Mouse (Mus musculus): ENCODE data around the gene Synj2. TPM values are rescaled to one million over a fixed set of nuclear protein-coding genes. Genes with fewer than 3 reads are reported as not detected.

The Synj2 gene
- total RNA-seq, 1 experiment from 2014 or later = 8.7 TPM

- ATAC-seq (ENCODE audit: extremely low read depth, insufficient number of reproducible peaks, low FRiP score, poor library complexity, severe bottlenecking) = no peak
Observed at GRCm38 (mm10) chr17:5966706-5967105, 25.6 kb downstream of the Synj2 start.

DNA sequence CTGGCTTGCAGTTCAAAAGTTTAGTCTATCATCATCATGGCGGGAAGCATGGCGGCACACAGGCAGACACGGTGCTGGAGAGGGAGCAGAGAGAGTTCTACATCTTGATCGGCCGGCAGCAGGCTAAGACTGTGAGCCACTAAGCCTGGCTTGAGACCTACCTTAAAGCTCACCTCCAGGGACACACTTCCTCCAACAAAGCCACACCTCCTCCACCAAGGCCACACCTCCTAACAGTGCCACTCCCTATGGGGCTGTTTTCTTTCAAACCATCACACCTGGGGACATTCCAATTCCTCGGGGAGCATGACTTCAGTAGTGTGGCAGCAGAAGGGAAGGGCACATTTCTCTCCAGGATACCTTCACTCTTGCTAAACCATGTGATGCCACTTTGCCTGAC, 27.5 kb downstream of the Synj2 start:
- no peak for ATAC-seq (ENCODE audit: extremely low read depth, insufficient number of reproducible peaks, low FRiP score, poor library complexity, severe bottlenecking)

- ATAC-seq (ENCODE audit: extremely low read depth, insufficient number of reproducible peaks, low FRiP score, poor library complexity, severe bottlenecking) = no peak
Observed at GRCm38 (mm10) chr17:5969246-5969645, 28.2 kb downstream of the Synj2 start.

- ATAC-seq (ENCODE audit: extremely low read depth, insufficient number of reproducible peaks, low FRiP score, poor library complexity, severe bottlenecking) = no peak
Observed at GRCm38 (mm10) chr17:5970298-5970821, 29.3 kb downstream of the Synj2 start.

DNA sequence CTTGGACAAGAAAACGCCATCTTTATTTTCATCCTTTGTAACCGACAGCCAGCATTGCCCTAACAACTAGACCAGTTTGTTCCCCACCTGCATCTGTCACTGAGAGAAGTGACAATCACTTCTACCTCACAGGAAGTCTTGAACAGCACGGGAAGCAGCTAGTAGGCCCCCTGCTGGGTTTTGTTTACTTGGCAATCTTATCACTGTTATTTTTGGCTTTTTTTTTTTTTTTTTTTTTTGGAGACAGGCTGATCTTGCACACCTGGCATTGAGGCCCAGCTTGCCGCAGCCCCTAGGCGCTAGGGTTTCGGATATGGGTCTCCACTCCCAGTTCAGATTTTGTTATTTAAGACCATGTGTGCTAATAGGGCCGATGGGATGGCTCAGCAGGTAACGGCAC, 32.5 kb downstream of the Synj2 start:
- ATAC-seq (ENCODE audit: extremely low read depth, insufficient number of reproducible peaks, low FRiP score, poor library complexity, severe bottlenecking) = no peak

DNA sequence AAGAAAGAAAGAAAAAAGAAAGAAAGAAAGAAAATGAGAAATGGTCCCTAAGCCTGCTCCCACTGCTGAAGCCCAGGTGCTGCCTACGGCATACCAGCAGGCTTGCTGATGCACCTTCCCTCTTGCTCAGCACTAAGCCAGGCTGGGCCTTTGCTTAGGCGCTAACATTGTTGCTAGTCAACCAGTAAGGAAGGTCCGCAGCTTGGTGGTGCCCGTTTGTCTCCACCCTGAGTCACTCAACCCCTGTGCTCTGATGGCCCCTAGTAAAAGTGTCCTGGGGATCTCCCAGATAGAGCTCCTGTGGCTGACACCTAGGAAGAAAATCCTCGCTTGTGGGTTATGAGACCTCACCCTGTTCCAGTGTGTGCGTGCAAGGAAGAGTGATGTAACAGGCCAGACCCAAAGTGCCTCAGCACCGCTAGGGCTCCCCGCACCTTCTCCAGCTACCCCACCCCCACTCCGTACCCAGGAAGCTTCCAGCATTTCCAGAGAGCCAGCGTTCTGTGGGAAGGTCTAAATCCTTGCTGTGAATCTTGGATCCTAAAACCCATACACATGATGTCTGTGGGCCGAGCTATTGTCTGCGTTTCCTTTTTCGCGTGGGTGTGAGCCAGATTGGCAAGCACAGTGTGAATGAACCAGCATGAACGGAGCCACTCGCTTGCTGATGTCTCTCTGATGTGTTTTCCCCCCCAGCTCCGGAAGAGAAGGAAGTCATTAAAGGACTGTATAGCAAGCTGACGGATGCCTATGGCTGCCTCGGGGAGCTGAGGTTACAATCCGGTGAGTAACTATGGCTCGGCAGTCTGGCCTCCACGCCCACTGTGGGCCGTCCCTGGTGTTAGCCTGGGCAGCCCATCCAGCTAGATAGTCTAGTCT, 34.3 kb downstream of the Synj2 start:
- peak; percentile 66 for ATAC-seq (ENCODE audit: extremely low read depth, insufficient number of reproducible peaks, low FRiP score, poor library complexity, severe bottlenecking)

DNA sequence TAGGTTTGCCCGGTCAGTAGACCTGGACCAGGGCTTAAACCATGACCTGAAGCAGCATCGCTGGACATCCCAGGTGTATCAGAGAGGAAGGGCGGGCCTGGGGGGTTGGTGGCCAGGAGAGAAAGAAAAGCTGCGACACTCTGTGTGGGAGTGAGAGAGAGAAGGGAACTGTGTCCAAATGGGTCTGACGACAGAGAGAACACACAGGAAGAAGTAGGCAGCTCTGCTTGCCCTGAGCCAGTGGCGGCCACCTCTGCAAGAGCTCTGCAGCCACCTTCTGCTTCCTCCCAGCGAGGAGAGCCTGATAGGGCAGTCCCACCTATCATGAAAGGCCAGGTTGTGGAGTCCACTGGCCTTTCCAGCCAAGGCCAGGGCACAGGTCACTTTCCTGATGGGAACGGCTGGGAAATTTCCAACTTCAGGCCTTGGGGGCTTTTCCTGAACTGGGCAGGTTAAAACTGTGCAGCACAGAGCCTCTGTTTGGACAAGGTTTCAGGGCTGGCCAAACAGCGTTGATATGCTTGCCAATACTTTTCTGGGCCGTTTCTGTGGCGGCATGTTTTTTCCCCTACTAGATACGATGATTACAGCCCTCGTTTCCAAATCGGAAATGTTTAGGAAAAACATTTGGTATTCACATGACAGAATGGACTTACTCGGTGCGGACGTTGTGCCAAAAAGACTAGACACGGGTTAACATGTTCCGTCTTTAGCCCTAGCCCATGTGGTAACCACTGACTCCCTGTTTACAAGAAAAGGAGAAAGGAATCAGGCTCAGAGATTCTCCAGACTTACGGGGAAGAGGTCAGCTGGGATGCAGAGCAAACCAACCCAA, 35.4 kb downstream of the Synj2 start:
- ATAC-seq (ENCODE audit: extremely low read depth, insufficient number of reproducible peaks, low FRiP score, poor library complexity, severe bottlenecking) = 0 out of 2 replicates have a peak, but pooled peaks have one; percentile 10

DNA sequence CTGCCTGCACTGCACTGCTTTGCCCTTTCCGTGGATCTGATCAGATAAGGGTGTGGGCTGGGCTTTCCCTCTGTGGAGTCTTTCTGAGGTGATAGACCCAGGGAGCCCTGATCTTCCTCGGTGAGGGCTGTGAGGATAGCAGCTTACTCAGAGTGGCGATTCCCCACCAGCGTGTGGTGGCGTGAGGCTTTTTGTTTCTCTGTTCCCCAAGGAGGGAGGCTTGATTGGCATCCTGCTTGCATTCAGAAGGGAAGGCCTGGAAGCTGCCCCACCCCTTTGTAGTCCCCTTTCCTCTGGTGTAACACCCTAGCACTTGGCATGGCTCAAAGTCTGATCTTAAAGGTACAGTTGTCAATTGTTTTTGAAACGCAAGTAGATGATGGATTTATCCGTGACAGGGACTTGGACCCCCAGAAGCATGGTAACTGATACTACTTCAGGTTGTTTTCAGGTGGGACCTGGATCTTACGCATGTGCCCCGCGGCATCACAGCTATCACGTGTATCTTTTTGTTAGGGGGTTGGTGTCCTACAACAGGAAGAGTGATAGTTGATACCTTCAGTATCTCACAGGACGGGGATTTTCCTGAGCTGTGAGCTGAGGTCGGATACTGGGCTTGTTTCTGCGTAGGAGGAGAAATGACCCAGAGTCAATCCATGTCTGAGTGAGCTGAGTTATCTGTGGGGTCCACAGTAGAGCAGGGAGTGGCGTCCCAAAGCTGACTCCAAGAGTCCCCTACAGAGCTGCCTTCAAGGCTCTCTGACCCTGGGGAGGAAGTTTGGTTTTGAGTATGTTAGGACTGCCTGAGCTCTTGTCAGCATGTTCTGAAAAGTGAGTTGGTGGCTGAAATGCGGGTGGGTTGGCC, 36.2 kb downstream of the Synj2 start:
- no peak for ATAC-seq (ENCODE audit: extremely low read depth, insufficient number of reproducible peaks, low FRiP score, poor library complexity, severe bottlenecking)

DNA sequence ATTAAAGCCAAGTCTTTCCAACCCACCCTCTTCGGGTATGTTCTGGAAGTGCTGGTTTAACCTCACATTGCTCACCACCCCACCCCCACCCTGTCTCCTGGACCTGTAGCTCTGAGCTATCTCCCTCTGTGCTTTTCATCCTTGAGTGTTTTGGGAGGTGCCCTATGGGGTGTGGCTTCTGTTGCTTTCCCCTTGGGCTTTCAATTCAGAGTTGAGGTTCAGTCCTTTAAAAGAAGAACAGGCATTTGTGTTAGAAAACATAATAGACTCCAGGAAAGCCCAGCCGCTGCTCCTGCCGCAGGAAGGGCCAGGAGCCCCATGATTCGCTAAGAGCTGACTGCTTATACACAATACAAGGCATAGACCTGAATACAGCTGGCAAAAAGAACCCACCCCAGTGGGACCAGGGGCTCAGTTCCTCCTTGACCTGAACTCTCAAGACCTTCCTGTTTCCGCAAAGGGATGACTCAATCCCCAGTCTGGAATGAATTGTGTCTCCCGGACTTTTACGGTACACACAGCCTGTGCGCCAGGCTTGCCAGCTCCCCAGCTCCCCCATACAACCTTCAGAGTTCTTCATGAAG, 36.9 kb downstream of the Synj2 start:
- ATAC-seq (ENCODE audit: extremely low read depth, insufficient number of reproducible peaks, low FRiP score, poor library complexity, severe bottlenecking) = no peak

- ATAC-seq (ENCODE audit: extremely low read depth, insufficient number of reproducible peaks, low FRiP score, poor library complexity, severe bottlenecking) = no peak
Observed at GRCm38 (mm10) chr17:5978505-5979077, 37.5 kb downstream of the Synj2 start.

DNA sequence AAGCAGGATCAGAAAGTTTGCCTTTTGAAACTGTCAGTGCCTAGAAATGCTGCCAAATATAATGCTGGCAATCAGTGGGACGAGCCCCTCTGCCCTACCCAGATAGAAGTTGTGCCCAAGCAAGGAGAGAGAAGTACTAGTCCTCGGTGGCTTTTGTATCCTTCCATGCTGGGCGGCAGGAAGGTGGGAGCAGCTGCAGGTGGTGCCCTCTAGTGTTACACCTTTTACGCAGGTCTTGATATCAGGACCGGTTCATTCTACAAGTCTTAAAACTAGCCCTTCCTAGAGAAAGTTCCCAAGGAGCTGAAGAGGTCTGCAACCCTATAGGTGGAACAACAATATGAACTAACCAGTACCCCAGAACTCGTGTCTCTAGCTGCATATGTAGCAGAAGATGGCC, 39.8 kb downstream of the Synj2 start:
- no peak for ATAC-seq (ENCODE audit: extremely low read depth, insufficient number of reproducible peaks, low FRiP score, poor library complexity, severe bottlenecking)

GRCm38 (mm10) chr17:5983150-5983549, 42.1 kb downstream of the Synj2 start:
- no peak for ATAC-seq (ENCODE audit: extremely low read depth, insufficient number of reproducible peaks, low FRiP score, poor library complexity, severe bottlenecking)

DNA sequence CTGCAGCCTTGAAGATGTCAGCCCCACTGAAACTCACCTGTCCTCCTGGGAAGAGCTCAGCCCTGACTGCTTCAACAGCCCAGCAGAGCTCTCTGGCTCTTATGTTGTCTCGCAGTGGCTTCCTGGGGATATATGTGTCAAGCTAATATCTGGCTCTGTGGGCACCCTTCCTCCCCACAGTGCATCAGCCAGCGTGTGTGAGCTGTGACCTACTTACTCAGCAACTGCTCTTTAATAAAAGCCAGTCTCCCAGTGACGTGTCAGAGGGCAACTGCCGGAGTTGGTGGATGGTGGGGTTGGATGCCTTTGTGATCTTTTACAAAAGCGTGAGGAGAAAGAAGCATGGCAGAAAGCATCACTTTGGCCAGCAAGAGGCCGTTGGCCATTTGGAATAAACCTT, 42.8 kb downstream of the Synj2 start:
- ATAC-seq (ENCODE audit: extremely low read depth, insufficient number of reproducible peaks, low FRiP score, poor library complexity, severe bottlenecking) = no peak

GRCm38 (mm10) chr17:5984700-5985231, 43.7 kb downstream of the Synj2 start:
- ATAC-seq (ENCODE audit: extremely low read depth, insufficient number of reproducible peaks, low FRiP score, poor library complexity, severe bottlenecking) = no peak

DNA sequence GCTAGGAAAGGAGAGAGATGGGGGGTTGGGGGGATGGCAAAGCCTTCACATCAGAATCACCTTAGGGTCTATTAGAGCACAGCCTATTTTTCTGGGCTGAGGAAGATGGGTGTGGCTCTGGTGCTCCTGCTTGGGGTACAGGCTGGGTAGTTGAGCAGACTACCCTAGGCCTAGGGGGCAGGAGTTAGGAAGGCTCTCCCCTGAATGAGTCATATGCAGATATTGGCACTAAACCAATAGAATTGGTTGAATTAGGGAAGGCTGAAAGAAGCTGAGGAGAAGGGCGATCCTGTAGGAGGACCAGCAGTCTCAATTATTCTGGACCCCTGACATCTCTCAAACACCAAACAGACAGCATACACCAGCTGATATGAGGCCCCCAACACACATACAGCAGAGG, 44.2 kb downstream of the Synj2 start:
- ATAC-seq (ENCODE audit: extremely low read depth, insufficient number of reproducible peaks, low FRiP score, poor library complexity, severe bottlenecking) = no peak

- ATAC-seq (ENCODE audit: extremely low read depth, insufficient number of reproducible peaks, low FRiP score, poor library complexity, severe bottlenecking) = no peak
Observed at GRCm38 (mm10) chr17:5987271-5988056, 46.4 kb downstream of the Synj2 start.

DNA sequence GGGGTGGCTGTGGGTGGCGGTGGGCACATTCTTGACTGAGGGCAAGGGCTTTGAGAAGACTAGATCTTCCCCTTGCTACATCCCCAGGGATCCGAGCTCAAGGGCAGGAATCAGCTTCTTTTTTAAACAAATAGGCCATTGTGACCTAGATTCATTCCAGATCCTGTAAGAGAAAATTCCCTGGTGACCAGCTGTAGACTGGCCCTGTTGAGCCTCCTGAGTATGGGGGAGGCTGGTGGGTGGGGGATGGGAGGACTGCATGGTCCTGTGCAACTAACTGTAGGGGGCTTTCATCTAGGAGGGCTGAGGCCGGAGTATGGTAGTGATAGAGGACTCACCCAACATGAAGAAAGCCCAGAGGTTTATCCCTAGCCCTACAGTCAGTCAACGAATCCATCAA, 47.0 kb downstream of the Synj2 start:
- no peak for ATAC-seq (ENCODE audit: extremely low read depth, insufficient number of reproducible peaks, low FRiP score, poor library complexity, severe bottlenecking)
